Mouse (Mus musculus) heart, embryonic 10.5 days (tissue): ENCODE measurements at regions not wholly inside any gene's neighbourhood (a gene's known extent, or its start where the extent isn't known, plus 50 kb on each side); places are given as distances from the start of the nearest gene placed in this dataset.

Source experiments
- DNase-seq: peaks from one replicate; pipeline ENCODE4 v3.0.0-alpha.2; 2017; ENCODE audit warnings: low spot score
- H3K27ac ChIP-seq: fragments of 300-500 bp; sonication (generic); 2 replicates; pipeline ENCODE4 v1.5.1; 2016; ENCODE audit warnings: mild to moderate bottlenecking
- H3K27me3 ChIP-seq: fragments of 300-500 bp; sonication (generic); 2 replicates; pipeline ENCODE4 v1.6.1; 2016; ENCODE audit warnings: mild to moderate bottlenecking; ENCODE audit not compliant: poor library complexity, insufficient read depth, severe bottlenecking
- H3K36me3 ChIP-seq: fragments of 300-500 bp; sonication (generic); 2 replicates; pipeline ENCODE4 v1.6.1; 2016; ENCODE audit warnings: mild to moderate bottlenecking, moderate library complexity
- H3K4me1 ChIP-seq: fragments of 300-500 bp; sonication (generic); 2 replicates; pipeline ENCODE4 v1.6.1; 2016; ENCODE audit warnings: mild to moderate bottlenecking
- H3K4me3 ChIP-seq: fragments of 300-500 bp; sonication (generic); 2 replicates; pipeline ENCODE4 v1.5.1; 2016; ENCODE audit warnings: mild to moderate bottlenecking, moderate library complexity
- H3K9me3 ChIP-seq: fragments of 300-500 bp; sonication (generic); 2 replicates; pipeline ENCODE4 v1.6.1; 2016; ENCODE audit warnings: mild to moderate bottlenecking, moderate library complexity
- whole genome bisulfite sequencing: fragments of 180-500 bp; shearing (Covaris S2); methylation state at CpG from one replicate; pipeline ENCODE4 v1.1.7; 2016; 5-methylcytosine and 5-hydroxymethylcytosine counted together

GRCm38 (mm10) chr9:34411699-34412098 lies 74.0 kb upstream of the Kirrel3 start:
- Histone ChIP-seq H3K4me1 (no peaks in the 10 kb centered on the region), H3K36me3 (no peaks in the 10 kb centered on the region), H3K27me3 (no peaks in the 10 kb centered on the region), H3K9me3 (no peaks in the 10 kb centered on the region), H3K27ac (no peak overlapping the region), H3K4me3 (no peak overlapping the region)
- 71% methylated on average over 4 of the region's 4 CpGs for WGBS
- DNase-seq, result no peak

GRCm38 (mm10) chr9:34416153-34416552 lies 69.5 kb upstream of the Kirrel3 start:
- no peaks in the 10 kb centered on the region for H3K9me3 ChIP-seq
- H3K4me1 ChIP-seq, result no peaks in the 10 kb centered on the region
- 79% methylated on average over 8 of the region's 8 CpGs for WGBS
- no peaks in the 10 kb centered on the region for H3K27me3 ChIP-seq
- H3K36me3 ChIP-seq, result no peaks in the 10 kb centered on the region
- H3K27ac ChIP-seq, result no peak overlapping the region
- no peak overlapping the region for H3K4me3 ChIP-seq
- no peak for DNase-seq

GRCm38 (mm10) chr9:34418100-34418499 lies 67.6 kb upstream of the Kirrel3 start:
- H3K36me3 ChIP-seq, result no peaks in the 10 kb centered on the region
- DNase-seq, result no peak
- no peak overlapping the region for H3K4me3 ChIP-seq
- no peaks in the 10 kb centered on the region for H3K9me3 ChIP-seq
- no peaks in the 10 kb centered on the region for H3K27me3 ChIP-seq
- no peaks in the 10 kb centered on the region for H3K4me1 ChIP-seq
- no peak overlapping the region for H3K27ac ChIP-seq
- WGBS, result 87% methylated on average over 8 of the region's 8 CpGs

- no peaks in the 10 kb centered on the region for H3K4me1 ChIP-seq
- no peak for DNase-seq
- H3K4me3 ChIP-seq, result no peak overlapping the region
- H3K27ac ChIP-seq, result no peak overlapping the region
- no peaks in the 10 kb centered on the region for H3K9me3 ChIP-seq
- H3K27me3 ChIP-seq, result no peaks in the 10 kb centered on the region
- no peaks in the 10 kb centered on the region for H3K36me3 ChIP-seq
These were observed 63.7 kb upstream of the Kirrel3 start for GRCm38 (mm10) chr9:34421956-34422355.

GRCm38 (mm10) chr9:34423062-34423461 lies 62.6 kb upstream of the Kirrel3 start:
- H3K4me1 ChIP-seq, result no peaks in the 10 kb centered on the region
- no peaks in the 10 kb centered on the region for H3K27me3 ChIP-seq
- 74% methylated on average over 7 of the region's 7 CpGs for WGBS
- no peaks in the 10 kb centered on the region for H3K9me3 ChIP-seq
- H3K27ac ChIP-seq, result no peak overlapping the region
- no peak overlapping the region for H3K4me3 ChIP-seq
- DNase-seq, result no peak
- no peaks in the 10 kb centered on the region for H3K36me3 ChIP-seq

GRCm38 (mm10) chr9:34426589-34426988 lies 59.1 kb upstream of the Kirrel3 start:
- 77% methylated on average over 4 of the region's 4 CpGs for WGBS
- Histone ChIP-seq H3K9me3 (no peaks in the 10 kb centered on the region), H3K4me3 (no peak overlapping the region), H3K4me1 (no peaks in the 10 kb centered on the region), H3K27me3 (no peaks in the 10 kb centered on the region), H3K27ac (no peak overlapping the region), H3K36me3 (no peaks in the 10 kb centered on the region)
- DNase-seq, result no peak

GRCm38 (mm10) chr9:34427711-34428110 lies 58.0 kb upstream of the Kirrel3 start:
- DNase-seq, result no peak
- no peaks in the 10 kb centered on the region for H3K27me3 ChIP-seq
- no peaks in the 10 kb centered on the region for H3K9me3 ChIP-seq
- no peak overlapping the region for H3K4me3 ChIP-seq
- WGBS, result 80% methylated on average over 8 of the region's 8 CpGs
- no peaks in the 10 kb centered on the region for H3K4me1 ChIP-seq
- H3K27ac ChIP-seq, result no peak overlapping the region
- H3K36me3 ChIP-seq, result no peaks in the 10 kb centered on the region
